Mouse (Mus musculus): ENCODE measurements around the gene Dip2c. TPM values are rescaled to one million over a fixed set of nuclear protein-coding genes. Genes with fewer than 3 reads are reported as not detected.

The Dip2c gene
- total RNA-seq (2021), result 10 to 100 TPM; 19.5 to 21.3 TPM
- long read RNA-seq, experiment 1, partial matches to known transcripts, result 2 of 3 reads
- long read RNA-seq, experiment 1, other reads (novel, unspliced or antisense), result 1 of 3 reads
- long read RNA-seq, experiment 2, partial matches to known transcripts, result 0 of 2 reads
- long read RNA-seq, experiment 2, other reads (novel, unspliced or antisense), result 2 of 2 reads

DNA sequence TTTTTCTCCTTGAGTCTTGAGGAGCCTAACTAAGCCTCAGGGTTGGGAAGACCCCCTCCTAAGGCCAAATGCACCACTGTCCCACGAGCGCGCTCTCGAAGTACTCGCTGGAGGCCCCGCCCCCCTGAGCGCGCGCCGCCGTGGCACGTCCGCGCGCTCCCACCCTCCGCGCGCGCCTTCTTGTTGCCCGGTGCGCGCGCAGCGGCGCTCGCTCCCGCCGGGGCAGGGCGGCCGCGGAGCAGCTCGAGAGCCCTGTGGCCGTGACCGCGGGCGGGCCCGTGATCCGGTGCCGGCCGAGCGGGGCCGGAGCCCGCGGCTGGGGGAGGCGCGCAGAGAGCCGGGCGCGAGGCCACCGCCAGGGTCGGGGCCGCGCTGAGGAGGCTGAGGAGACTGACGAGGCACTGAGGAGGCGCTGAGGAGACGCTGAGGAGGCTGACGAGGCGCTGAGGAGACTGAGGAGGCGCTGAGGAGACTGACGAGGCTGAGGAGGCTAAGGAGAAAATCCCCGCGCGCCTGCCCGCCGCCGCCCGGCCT is at the start of gene Dip2c:
Dip2c (plus strand) TSS at position 207 of the 534 bp plus-strand sequence.
- peak; percentile 93 for DNase-seq

- DNase-seq, result no peak
Observed at GRCm38 (mm10) chr13:9227078-9227477, 49.2 kb upstream of the Dip2c start.

GRCm38 (mm10) chr13:9237495-9237894 is 38.8 kb upstream of the Dip2c start:
- DNase-seq, result no peak

DNA sequence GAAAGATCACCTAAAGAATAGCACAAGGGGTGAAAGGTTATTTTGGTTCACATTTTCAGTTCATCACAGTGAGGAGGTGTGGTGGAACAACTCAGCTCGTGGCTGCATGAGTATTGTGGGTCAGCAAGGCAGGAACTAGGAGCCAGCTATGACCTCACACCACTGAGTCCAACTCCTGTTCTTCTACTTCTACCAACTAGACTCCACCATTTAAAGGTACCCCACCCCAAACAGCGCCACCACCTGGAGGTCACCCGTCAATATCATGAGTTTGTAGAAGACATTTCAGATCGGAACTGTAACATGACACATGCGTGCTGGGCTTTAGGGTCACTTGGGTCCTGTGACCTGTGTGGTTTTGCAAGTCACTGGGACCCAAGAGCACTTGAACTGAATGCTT is 37.2 kb upstream of the Dip2c start:
- DNase-seq, result no peak

- peak; percentile 9 for DNase-seq
Observed at GRCm38 (mm10) chr13:9239631-9240236, 36.6 kb upstream of the Dip2c start.

DNA sequence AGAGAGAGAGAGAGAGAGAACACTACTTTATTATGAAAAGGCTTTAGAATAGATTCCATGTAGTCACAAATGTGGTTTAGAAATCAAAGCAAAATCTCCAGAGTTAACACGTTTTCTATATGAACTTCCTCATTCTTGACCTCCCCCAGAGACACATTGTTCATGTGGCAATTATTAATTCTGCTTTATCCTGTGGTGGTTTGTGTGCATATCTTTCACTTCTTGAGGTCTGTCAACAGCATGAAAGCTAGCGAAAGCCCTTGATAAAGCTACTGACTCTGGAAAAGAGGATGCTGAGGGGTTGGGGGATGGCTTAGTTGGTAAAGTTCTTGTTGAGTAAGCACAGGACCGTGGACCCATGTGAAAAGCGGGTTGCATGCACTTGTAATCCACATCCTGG is 14.6 kb upstream of the Dip2c start:
- no peak for DNase-seq

DNA sequence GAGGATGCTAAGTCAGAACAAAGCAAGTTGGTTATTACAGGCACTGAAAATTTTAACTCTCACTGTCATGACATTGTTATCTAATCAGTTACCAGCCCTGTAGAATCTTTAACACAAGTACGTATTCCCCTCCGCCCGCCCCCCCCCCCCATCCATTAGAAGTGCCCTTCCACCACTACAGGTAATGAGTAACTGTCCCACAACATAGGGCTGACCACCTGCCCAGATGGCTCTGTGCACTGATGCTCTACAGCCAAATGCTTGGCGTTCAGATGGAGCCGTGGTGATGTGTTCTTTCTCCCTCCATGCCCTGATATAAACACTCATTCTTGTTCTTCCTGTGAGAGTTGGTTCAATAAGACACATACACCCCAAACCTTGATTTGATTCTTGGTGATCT is 10.8 kb upstream of the Dip2c start:
- DNase-seq, result no peak

DNA sequence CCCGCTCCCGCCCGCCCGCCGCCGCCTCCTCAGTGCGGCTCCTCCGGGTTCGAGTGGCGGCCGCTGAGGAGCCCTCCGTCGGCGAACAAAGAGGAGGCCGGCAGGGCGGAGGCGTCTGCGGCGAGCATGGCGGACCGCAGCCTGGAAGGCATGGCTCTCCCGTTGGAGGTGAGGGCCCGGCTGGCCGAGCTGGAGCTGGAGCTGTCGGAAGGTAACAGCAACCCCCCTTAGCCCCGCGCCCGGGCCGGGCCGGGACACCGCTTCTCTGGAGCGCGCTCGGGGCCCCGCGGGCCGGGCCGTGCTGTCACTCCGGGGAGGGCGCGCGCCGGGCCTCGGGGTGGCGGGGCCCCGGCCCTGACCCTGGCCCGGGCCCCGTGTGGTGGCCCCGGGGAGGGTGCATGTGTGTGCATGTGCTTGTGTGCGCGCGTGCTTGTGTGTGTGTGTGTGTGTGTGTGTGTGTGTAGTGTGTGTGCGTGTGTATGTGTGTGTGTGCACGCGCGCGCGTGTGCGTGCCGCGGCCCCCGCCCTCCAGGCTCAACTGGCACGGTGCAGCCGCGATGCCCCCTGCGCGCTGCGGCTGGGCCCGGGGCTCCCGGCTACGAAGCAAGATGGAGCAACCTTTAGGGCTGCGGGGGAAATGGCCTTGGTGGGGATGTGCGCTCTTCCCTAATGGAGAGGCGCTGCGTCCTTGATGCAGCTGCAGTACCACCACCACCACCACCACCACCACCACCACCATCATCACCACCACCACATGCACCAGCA is 710 bp downstream of the Dip2c start:
- peak; percentile 75 for DNase-seq

DNA sequence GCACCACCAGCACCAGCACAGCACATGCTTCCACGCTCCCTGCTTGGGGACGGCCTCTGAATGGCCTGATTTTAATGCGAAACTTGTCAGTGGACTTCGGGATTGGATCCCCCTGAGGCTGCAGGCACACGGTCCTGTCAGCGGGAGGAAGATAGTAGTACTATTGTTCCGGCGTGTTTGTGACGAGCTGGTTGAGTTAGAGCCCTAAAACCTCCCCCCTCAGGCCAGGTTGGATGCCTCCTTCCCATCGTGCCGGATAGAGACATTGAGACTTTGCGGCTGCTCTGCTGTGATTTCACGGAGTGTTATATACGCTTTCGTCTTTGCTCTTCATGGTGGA is 1.3 kb downstream of the Dip2c start:
- peak; percentile 31 for DNase-seq

- no peak for DNase-seq
Observed at GRCm38 (mm10) chr13:9278636-9279035, 2.3 kb downstream of the Dip2c start.

GRCm38 (mm10) chr13:9283050-9283449 is 6.7 kb downstream of the Dip2c start:
- DNase-seq, result no peak

DNA sequence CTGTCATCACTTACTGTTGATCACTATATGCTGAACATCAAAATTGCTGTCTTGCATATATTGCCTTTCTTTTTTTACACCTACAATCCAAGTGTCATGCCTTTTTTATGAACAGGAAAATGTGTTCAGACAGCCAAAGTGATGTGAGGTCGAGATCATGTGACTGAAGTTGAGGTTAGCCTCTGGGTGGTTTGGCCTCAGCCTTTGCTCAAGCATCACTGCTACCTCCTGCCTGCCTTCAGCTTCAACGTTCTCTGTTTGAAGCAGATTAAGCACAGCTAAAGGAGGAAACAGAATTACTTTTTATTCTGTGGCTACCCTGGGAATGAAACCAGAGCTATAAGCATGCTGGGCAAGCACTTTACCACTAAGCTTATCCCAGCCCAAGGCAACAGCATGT is 13.6 kb downstream of the Dip2c start:
- no peak for DNase-seq

DNA sequence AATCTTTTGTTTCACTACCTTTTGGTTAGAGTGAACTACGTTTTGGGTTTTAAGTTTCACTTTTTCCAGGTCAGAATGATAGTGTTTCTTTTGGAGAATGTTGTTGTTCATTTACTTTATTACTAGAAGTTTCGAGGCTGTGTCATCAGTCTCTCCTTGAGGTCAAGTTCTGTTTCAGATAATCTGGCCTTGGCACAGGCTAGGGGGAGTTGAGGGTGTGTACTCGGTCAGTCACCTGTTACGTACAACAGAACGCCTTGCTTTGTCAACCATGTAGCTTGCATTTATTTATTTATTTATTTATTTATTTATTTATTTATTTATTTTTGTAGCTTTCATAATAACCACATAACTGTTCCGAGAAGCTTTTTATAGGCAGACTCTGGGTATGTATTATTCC is 20.0 kb downstream of the Dip2c start:
- peak; percentile 21 for DNase-seq

- no peak for DNase-seq
Observed at GRCm38 (mm10) chr13:9297266-9297665, 20.9 kb downstream of the Dip2c start.

GRCm38 (mm10) chr13:9297689-9298088 is 21.4 kb downstream of the Dip2c start:
- DNase-seq, result peak; percentile 35

DNA sequence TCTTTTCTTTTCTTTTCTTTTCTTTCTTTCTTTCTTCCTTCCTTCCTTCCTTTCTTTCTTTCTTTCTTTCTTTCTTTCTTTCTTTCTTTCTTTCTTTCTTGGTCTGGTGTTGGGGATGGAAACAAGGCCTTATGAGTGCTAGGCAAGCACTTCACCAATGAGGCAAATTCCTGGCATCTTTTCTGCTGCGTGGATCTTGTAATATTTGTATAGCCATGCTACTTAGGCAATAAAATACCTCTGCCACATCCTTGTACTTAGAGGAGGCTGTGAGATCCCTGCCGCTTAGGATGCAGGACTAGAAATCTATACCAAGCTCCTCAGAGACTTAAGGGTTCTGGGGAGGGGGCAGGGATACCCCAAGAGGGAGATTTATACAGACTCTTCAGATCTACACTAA is 23.3 kb downstream of the Dip2c start:
- DNase-seq, result no peak

- no peak for DNase-seq
Observed at GRCm38 (mm10) chr13:9308863-9309262, 32.5 kb downstream of the Dip2c start.

- DNase-seq, result no peak
Observed at GRCm38 (mm10) chr13:9310806-9311205, 34.5 kb downstream of the Dip2c start.

- no peak for DNase-seq
Observed at GRCm38 (mm10) chr13:9312916-9313315, 36.6 kb downstream of the Dip2c start.

- DNase-seq, result peak; percentile 63
Observed at GRCm38 (mm10) chr13:9314099-9314712, 37.9 kb downstream of the Dip2c start.

DNA sequence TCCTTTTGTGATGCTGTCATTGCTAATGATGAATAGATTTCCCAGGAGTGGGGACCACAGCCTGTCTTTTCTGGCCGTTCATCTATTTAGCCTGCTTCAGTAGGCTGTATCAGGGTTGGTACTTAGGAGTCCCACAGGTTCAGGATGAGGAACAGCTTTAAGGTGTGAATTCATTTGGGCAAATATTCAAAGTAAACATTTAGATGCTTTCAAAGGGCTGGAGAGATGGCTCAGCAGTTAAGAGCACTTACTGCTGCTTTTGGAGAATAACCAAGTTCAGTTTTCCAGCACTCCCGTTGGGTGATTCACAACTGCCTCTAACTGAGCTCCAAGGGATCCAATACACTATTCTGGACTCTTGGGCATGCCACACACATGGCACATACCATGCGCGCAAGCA is 38.4 kb downstream of the Dip2c start:
- no peak for DNase-seq

DNA sequence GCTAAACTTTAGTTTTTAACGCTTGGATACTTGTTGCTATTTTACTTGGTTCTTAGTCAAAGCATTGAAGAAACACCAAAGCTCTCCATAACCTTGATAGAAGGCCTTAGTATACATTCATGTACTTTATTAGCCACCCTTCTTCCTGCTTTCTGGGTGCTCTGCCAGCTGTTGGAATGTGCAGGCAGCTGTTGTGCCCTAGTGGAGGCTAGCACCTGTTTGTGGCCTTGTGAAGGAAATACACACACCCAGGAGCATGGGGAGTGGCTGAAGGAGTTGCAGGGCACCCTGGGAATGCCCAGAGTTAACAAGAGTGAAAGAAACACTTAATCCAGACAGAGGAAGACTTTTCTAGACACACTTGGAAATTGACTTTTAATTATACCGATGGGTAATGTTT is 43.4 kb downstream of the Dip2c start:
- DNase-seq, result no peak

DNA sequence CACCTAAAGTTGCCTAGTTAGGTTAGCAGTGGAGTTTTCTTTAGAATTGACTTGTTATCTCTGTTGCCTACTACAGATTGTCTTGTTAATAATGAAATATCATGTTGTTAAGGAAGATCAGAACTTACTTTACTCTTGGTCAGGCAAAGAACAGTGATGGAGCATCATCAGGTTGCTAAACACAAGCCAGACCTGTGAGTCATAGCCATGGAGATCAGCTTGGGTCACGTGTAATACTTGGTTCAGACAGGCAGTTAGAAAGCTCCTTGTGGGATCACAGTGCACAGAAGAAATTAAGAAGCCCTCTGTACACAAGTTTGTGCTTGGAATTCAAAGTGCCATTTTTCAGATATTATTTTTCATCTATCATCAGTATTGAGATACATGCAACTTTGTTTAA is 48.9 kb downstream of the Dip2c start:
- DNase-seq, result no peak
